Mouse (Mus musculus) ES-E14 (cell line): ENCODE measurements at regions not wholly inside any gene's neighbourhood (a gene's known extent, or its start where the extent isn't known, plus 50 kb on each side); places are given as distances from the start of the nearest gene placed in this dataset.

Experiments used
- CHD2 ChIP-seq: IDR thresholded peaks from 2 replicates; pipeline ENCODE4 v1.6.1; 2014; ENCODE audit warnings: mild to moderate bottlenecking, low read depth, low read length, inconsistent platforms
- MAFK ChIP-seq: IDR thresholded peaks from 2 replicates; pipeline ENCODE4 v1.6.1; 2014; ENCODE audit warnings: mild to moderate bottlenecking, low read depth, low read length, inconsistent platforms; ENCODE audit not compliant: insufficient read depth
- ZC3H11A ChIP-seq: IDR thresholded peaks from 2 replicates; pipeline ENCODE4 v1.6.1; 2012; ENCODE audit warnings: low read depth, mild to moderate bottlenecking, inconsistent platforms, low read length, borderline replicate concordance

DNA sequence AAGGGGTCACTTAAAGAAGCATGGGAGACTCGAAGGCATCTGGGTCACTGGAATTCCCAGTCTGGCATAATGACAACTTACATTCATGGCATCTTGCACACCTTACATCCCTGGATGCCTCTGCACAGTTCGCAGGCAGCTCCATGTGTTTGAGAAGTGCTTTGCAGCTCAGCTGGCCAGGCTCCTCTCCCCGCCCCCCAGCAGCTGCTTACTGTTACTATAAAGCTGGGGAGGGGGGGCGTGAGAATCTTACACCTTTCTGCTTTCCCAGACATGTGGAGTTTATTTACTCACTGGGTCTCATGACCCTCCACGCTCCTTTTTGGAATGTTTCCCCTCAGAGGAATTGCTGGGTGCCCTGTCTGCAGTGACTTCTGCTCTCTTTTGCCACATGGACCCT is 299.4 kb downstream of the Gadd45g start:
- TF ChIP-seq ZC3H11A (no peak), MAFK (no peak), CHD2 (no peak)
